ENCODE assay signal across 9 mouse cellular contexts in genomic region chr9:44111909-44112308, GRCm38 (mm10). TPM values are rescaled to one million over a fixed set of nuclear protein-coding genes. Genes with fewer than 3 reads are reported as not detected.
DNase-seq lines count a peak whose midpoint lies in the region; ATAC-seq and TF ChIP-seq lines count a peak whose summit lies in the region.
"Not testable (repeated sequence)": the region's sequence is repeated elsewhere in the genome, so short reads cannot be mapped to it uniquely, and the experiment has no call there.
"Had no signal": no experiment of that assay in that cellular context is flagged by ENCODE, and none has a peak within 500 bp of the region (broad histone marks: within the 10 kb centered on the region; RNA-seq: fewer than 3 reads in every experiment).

No protein-coding gene starts in this region.

- H3K36me3 ChIP-seq in forebrain, embryonic 12.5 days (replicated peaks); intestine, embryonic 15.5 days; neural tube, embryonic 11.5 days (ENCODE audit: control insufficient read depth, insufficient read depth, low read length): not testable (repeated sequence)
- H3K36me3 ChIP-seq in heart, embryonic 14.5 days (ENCODE audit: control insufficient read depth, insufficient read depth, low read length): peaks cover 18% of the 10 kb centered on the region
- H3K36me3 ChIP-seq in limb, embryonic 13.5 days: peaks cover 19% of the 10 kb centered on the region
- peaks cover 29% of the 10 kb centered on the region for H3K36me3 ChIP-seq in lung, embryonic 14.5 days (ENCODE audit: insufficient read depth)

- not testable (repeated sequence) for TF ChIP-seq CTCF in lung, embryonic 14.5 days (IDR thresholded peaks at IDR 0.05; ENCODE audit: low read depth)

- not testable (repeated sequence) for H3K9me3 ChIP-seq in forebrain, embryonic 12.5 days; heart, embryonic 14.5 days (ENCODE audit: control insufficient read depth, low read length); intestine, embryonic 15.5 days; limb, embryonic 13.5 days; lung, embryonic 14.5 days (ENCODE audit: low read depth, low read length); neural tube, embryonic 11.5 days (ENCODE audit: control insufficient read depth, low read length)

- H3K9ac ChIP-seq in forebrain, embryonic 12.5 days; heart, embryonic 14.5 days (ENCODE audit: low read length); intestine, embryonic 15.5 days; lung, embryonic 14.5 days; neural tube, embryonic 11.5 days (ENCODE audit: low read length): not testable (repeated sequence)
- H3K9ac ChIP-seq in limb, embryonic 13.5 days: 0 out of 2 replicates have a peak overlapping the region, but pooled peaks have one; percentile 31

- ATAC-seq in forebrain, embryonic 12.5 days (ENCODE audit: low FRiP score); heart, embryonic 14.5 days (ENCODE audit: insufficient number of reproducible peaks, insufficient read depth, low FRiP score, low read depth); intestine, embryonic 15.5 days; limb, embryonic 13.5 days (ENCODE audit: low FRiP score, low read depth); lung, embryonic 14.5 days (ENCODE audit: insufficient read depth); neural tube, embryonic 11.5 days (ENCODE audit: insufficient read depth, low FRiP score, low TSS enrichment): not testable (repeated sequence)

- peak overlapping the region; percentile 59 for H3K4me2 ChIP-seq in forebrain, embryonic 12.5 days
- H3K4me2 ChIP-seq in heart, embryonic 14.5 days (ENCODE audit: low read length): peak overlapping the region; percentile 59
- H3K4me2 ChIP-seq in intestine, embryonic 15.5 days (replicated peaks): peak overlapping the region; percentile 61
- peak overlapping the region; percentile 70 for H3K4me2 ChIP-seq in limb, embryonic 13.5 days (replicated peaks)
- H3K4me2 ChIP-seq in lung, embryonic 14.5 days: peak overlapping the region; percentile 60
- H3K4me2 ChIP-seq in neural tube, embryonic 11.5 days (ENCODE audit: low read depth): peak overlapping the region; percentile 40; the same call in 1 of the 2 replicates

- 72% methylated on average over 9 of the region's 12 CpGs for WGBS in forebrain, embryonic 12.5 days
- 68% methylated on average over 9 of the region's 12 CpGs for WGBS in heart, embryonic 14.5 days
- WGBS in intestine, embryonic 15.5 days: 57% methylated on average over 9 of the region's 12 CpGs
- WGBS in limb, embryonic 13.5 days: 72% methylated on average over 10 of the region's 12 CpGs
- 48% methylated on average over 10 of the region's 12 CpGs for WGBS in lung, embryonic 14.5 days
- 82% methylated on average over 9 of the region's 12 CpGs for WGBS in neural tube, embryonic 11.5 days

- H3K27me3 ChIP-seq in forebrain, embryonic 12.5 days; heart, embryonic 14.5 days (ENCODE audit: control insufficient read depth, insufficient read depth, low read length); intestine, embryonic 15.5 days (replicated peaks); limb, embryonic 13.5 days; lung, embryonic 14.5 days (ENCODE audit: insufficient read depth, low read length); neural tube, embryonic 11.5 days (ENCODE audit: control insufficient read depth, insufficient read depth, low read length): not testable (repeated sequence)

- peak; percentile 39 for DNase-seq in cerebellum, adult 9-10 months
- not testable (repeated sequence) for DNase-seq in lung, embryonic 14.5 days; neural tube, embryonic 11.5 days (ENCODE audit: low spot score)

- peak overlapping the region; percentile 80 for H3K4me3 ChIP-seq in forebrain, embryonic 12.5 days (replicated peaks)
- peak overlapping the region; percentile 17 to 86; a peak in 3 of 4 replicates for H3K4me3 ChIP-seq in heart, embryonic 14.5 days (ENCODE audit: control insufficient read depth in 1 of 2, insufficient read depth in 1 of 2, low read depth in 1 of 2, low read length in 2 of 2)
- peak overlapping the region; percentile 19 for H3K4me3 ChIP-seq in intestine, embryonic 15.5 days (replicated peaks)
- H3K4me3 ChIP-seq in limb, embryonic 13.5 days: peak overlapping the region; percentile 77
- peak overlapping the region; percentile 74; the same call in 1 of the 2 replicates for H3K4me3 ChIP-seq in lung, embryonic 14.5 days (ENCODE audit: low read depth, low read length)
- H3K4me3 ChIP-seq in neural tube, embryonic 11.5 days (ENCODE audit: low read depth, low read length): not testable (repeated sequence)

- H3K4me1 ChIP-seq in forebrain, embryonic 12.5 days: peaks cover 45% of the 10 kb centered on the region
- peaks cover 20 to 38% of the 10 kb centered on the region in 2 experiments for H3K4me1 ChIP-seq in heart, embryonic 14.5 days (ENCODE audit: control insufficient read depth in 2 of 2, insufficient read depth in 2 of 2, low read length in 2 of 2)
- peaks cover 42% of the 10 kb centered on the region for H3K4me1 ChIP-seq in intestine, embryonic 15.5 days (replicated peaks)
- H3K4me1 ChIP-seq in limb, embryonic 13.5 days: peaks cover 46% of the 10 kb centered on the region
- H3K4me1 ChIP-seq in lung, embryonic 14.5 days (ENCODE audit: insufficient read depth): peaks cover 21% of the 10 kb centered on the region
- peaks cover 22% of the 10 kb centered on the region for H3K4me1 ChIP-seq in neural tube, embryonic 11.5 days (ENCODE audit: control insufficient read depth, insufficient read depth, low read length)

- H3K27ac ChIP-seq in forebrain, embryonic 12.5 days; heart, embryonic 14.5 days (replicated peaks in 1 of 2; ENCODE audit: control insufficient read depth in 1 of 2, insufficient read depth in 1 of 2, low read depth in 2 of 2, low read length in 2 of 2); intestine, embryonic 15.5 days; limb, embryonic 13.5 days; lung, embryonic 14.5 days (ENCODE audit: low read depth); neural tube, embryonic 11.5 days (ENCODE audit: low read depth, low read length): not testable (repeated sequence)

RNA-seq across cellular contexts. Expression of gene Gm49380, which starts 1.4 kb away (rescaled TPM):
- 0.14 and 0.36 TPM in 2 replicates for polyA plus RNA-seq in forebrain, embryonic 12.5 days (2016; fragmentation: Nextera tagmentation; extraction: Ambion mirVana)
- 0.07 and 0.08 TPM in 2 replicates for polyA plus RNA-seq in heart, embryonic 14.5 days (2014; fragmentation: Nextera tagmentation; extraction: Ambion mirVana)
- 0.10 TPM in 1 of 2 replicates, not detected in the other for polyA plus RNA-seq in intestine, embryonic 15.5 days (2015; fragmentation: Nextera tagmentation; extraction: Ambion mirVana)
- polyA plus RNA-seq in limb, embryonic 13.5 days (2015; fragmentation: Nextera tagmentation; extraction: Ambion mirVana): 0.09 and 0.10 TPM in 2 replicates
- polyA plus RNA-seq in lung, embryonic 14.5 days (2014; fragmentation: Nextera tagmentation; extraction: Ambion mirVana): 0.08 and 0.32 TPM in 2 replicates
- 0.20 and 0.95 TPM in 2 replicates for polyA plus RNA-seq in neural tube, embryonic 11.5 days (2014; fragmentation: Nextera tagmentation; extraction: Ambion mirVana)
- polyA plus RNA-seq: small intestine, adult 2 months had no signal

RNA-seq across cellular contexts. Expression of gene Rnf26, which starts 1.4 kb away (rescaled TPM):
- 69.6 and 69.9 TPM in 2 replicates for polyA plus RNA-seq in forebrain, embryonic 12.5 days (2016; fragmentation: Nextera tagmentation; extraction: Ambion mirVana)
- 30.4 and 32.9 TPM in 2 replicates for polyA plus RNA-seq in heart, embryonic 14.5 days (2014; fragmentation: Nextera tagmentation; extraction: Ambion mirVana)
- 56.9 and 57.9 TPM in 2 replicates for polyA plus RNA-seq in intestine, embryonic 15.5 days (2015; fragmentation: Nextera tagmentation; extraction: Ambion mirVana)
- 79.6 and 84.1 TPM in 2 replicates for polyA plus RNA-seq in limb, embryonic 13.5 days (2015; fragmentation: Nextera tagmentation; extraction: Ambion mirVana)
- 85.6 and 89.2 TPM in 2 replicates for polyA plus RNA-seq in lung, embryonic 14.5 days (2014; fragmentation: Nextera tagmentation; extraction: Ambion mirVana)
- polyA plus RNA-seq in neural tube, embryonic 11.5 days (2014; fragmentation: Nextera tagmentation; extraction: Ambion mirVana): 62.4 and 71.1 TPM in 2 replicates

RNA-seq across cellular contexts. Expression of gene C1qtnf5, which starts 4.9 kb away (rescaled TPM):
- 0.58 and 0.73 TPM in 2 replicates for polyA plus RNA-seq in forebrain, embryonic 12.5 days (2016; fragmentation: Nextera tagmentation; extraction: Ambion mirVana)
- 2.3 and 2.7 TPM in 2 replicates for polyA plus RNA-seq in heart, embryonic 14.5 days (2014; fragmentation: Nextera tagmentation; extraction: Ambion mirVana)
- polyA plus RNA-seq in intestine, embryonic 15.5 days (2015; fragmentation: Nextera tagmentation; extraction: Ambion mirVana): 3.1 and 3.5 TPM in 2 replicates
- 2.6 and 3.4 TPM in 2 replicates for polyA plus RNA-seq in limb, embryonic 13.5 days (2015; fragmentation: Nextera tagmentation; extraction: Ambion mirVana)
- 4.7 and 5.0 TPM in 2 replicates for polyA plus RNA-seq in lung, embryonic 14.5 days (2014; fragmentation: Nextera tagmentation; extraction: Ambion mirVana)
- polyA plus RNA-seq in neural tube, embryonic 11.5 days (2014; fragmentation: Nextera tagmentation; extraction: Ambion mirVana): 0.27 and 0.31 TPM in 2 replicates

RNA-seq across cellular contexts. Expression of gene Mfrp, which starts 10.4 kb away (rescaled TPM):
- 0.27 and 0.33 TPM in 2 replicates for polyA plus RNA-seq in forebrain, embryonic 12.5 days (2016; fragmentation: Nextera tagmentation; extraction: Ambion mirVana)
- polyA plus RNA-seq in heart, embryonic 14.5 days (2014; fragmentation: Nextera tagmentation; extraction: Ambion mirVana): not detected in 2 replicates
- 0.06 and 0.10 TPM in 2 replicates for polyA plus RNA-seq in intestine, embryonic 15.5 days (2015; fragmentation: Nextera tagmentation; extraction: Ambion mirVana)
- polyA plus RNA-seq in limb, embryonic 13.5 days (2015; fragmentation: Nextera tagmentation; extraction: Ambion mirVana): 0.13 and 0.17 TPM in 2 replicates
- 0.07 and 0.11 TPM in 2 replicates for polyA plus RNA-seq in lung, embryonic 14.5 days (2014; fragmentation: Nextera tagmentation; extraction: Ambion mirVana)
- polyA plus RNA-seq in neural tube, embryonic 11.5 days (2014; fragmentation: Nextera tagmentation; extraction: Ambion mirVana): 0.15 and 0.21 TPM in 2 replicates
- polyA plus RNA-seq: neural tube, embryonic 14.5 days had no signal

RNA-seq across cellular contexts. Expression of gene Mcam, which starts 22.4 kb away (rescaled TPM):
- 13.4 and 14.2 TPM in 2 replicates for polyA plus RNA-seq in forebrain, embryonic 12.5 days (2016; fragmentation: Nextera tagmentation; extraction: Ambion mirVana)
- polyA plus RNA-seq in heart, embryonic 14.5 days (2014; fragmentation: Nextera tagmentation; extraction: Ambion mirVana): 129 and 130 TPM in 2 replicates
- 40.0 and 43.5 TPM in 2 replicates for polyA plus RNA-seq in intestine, embryonic 15.5 days (2015; fragmentation: Nextera tagmentation; extraction: Ambion mirVana)
- 29.6 and 30.4 TPM in 2 replicates for polyA plus RNA-seq in limb, embryonic 13.5 days (2015; fragmentation: Nextera tagmentation; extraction: Ambion mirVana)
- polyA plus RNA-seq in lung, embryonic 14.5 days (2014; fragmentation: Nextera tagmentation; extraction: Ambion mirVana): 84.9 and 87.7 TPM in 2 replicates
- 14.3 and 15.0 TPM in 2 replicates for polyA plus RNA-seq in neural tube, embryonic 11.5 days (2014; fragmentation: Nextera tagmentation; extraction: Ambion mirVana)
